Mouse (Mus musculus): ENCODE measurements at regions not wholly inside any gene's neighbourhood (a gene's known extent, or its start where the extent isn't known, plus 50 kb on each side); places are given as distances from the start of the nearest gene placed in this dataset.

- ATAC-seq (no peak), DNase-seq (ENCODE audit: low spot score) (no peak)
- H3K4me2 ChIP-seq (ENCODE audit: low read depth, low read length), result no peak overlapping the region
- H3K9me3 ChIP-seq (ENCODE audit: low read length), result no peaks in the 10 kb centered on the region
- no peaks in the 10 kb centered on the region for H3K27me3 ChIP-seq (ENCODE audit: insufficient read depth, low read length)
- H3K4me1 ChIP-seq (ENCODE audit: insufficient read depth, low read length), result no peaks in the 10 kb centered on the region
- H3K4me3 ChIP-seq (ENCODE audit: low read length), result no peak overlapping the region
- TF ChIP-seq CTCF (IDR thresholded peaks at IDR 0.05; ENCODE audit: low read depth), result no peak
- H3K36me3 ChIP-seq (ENCODE audit: insufficient read depth, low read length), result no peaks in the 10 kb centered on the region
- 89% methylated on average over 1 of the region's 1 CpGs for WGBS
- no peak overlapping the region for H3K9ac ChIP-seq (replicated peaks; ENCODE audit: low read length)
- no peak overlapping the region for H3K27ac ChIP-seq
Observed at GRCm38 (mm10) chr12:64736008-64736663, 181.6 kb upstream of the Gm527 start.

GRCm38 (mm10) chr12:64703419-64703818 is 214.3 kb upstream of the Gm527 start:
- H3K27ac ChIP-seq, result no peak overlapping the region
- H3K36me3 ChIP-seq (ENCODE audit: insufficient read depth, low read length), result no peaks in the 10 kb centered on the region
- no peak overlapping the region for H3K9ac ChIP-seq (replicated peaks; ENCODE audit: low read length)
- H3K4me3 ChIP-seq (ENCODE audit: low read length), result no peak overlapping the region
- DNase-seq (ENCODE audit: low spot score), result no peak
- H3K4me2 ChIP-seq (ENCODE audit: low read depth, low read length), result no peak overlapping the region
- H3K27me3 ChIP-seq (ENCODE audit: insufficient read depth, low read length), result no peaks in the 10 kb centered on the region
- H3K9me3 ChIP-seq (ENCODE audit: low read length), result no peaks in the 10 kb centered on the region
- 91% methylated on average over 5 of the region's 5 CpGs for whole genome bisulfite sequencing
- no peak for TF ChIP-seq CTCF (IDR thresholded peaks at IDR 0.05; ENCODE audit: low read depth)
- no peak for ATAC-seq
- no peaks in the 10 kb centered on the region for H3K4me1 ChIP-seq (ENCODE audit: insufficient read depth, low read length)

DNA sequence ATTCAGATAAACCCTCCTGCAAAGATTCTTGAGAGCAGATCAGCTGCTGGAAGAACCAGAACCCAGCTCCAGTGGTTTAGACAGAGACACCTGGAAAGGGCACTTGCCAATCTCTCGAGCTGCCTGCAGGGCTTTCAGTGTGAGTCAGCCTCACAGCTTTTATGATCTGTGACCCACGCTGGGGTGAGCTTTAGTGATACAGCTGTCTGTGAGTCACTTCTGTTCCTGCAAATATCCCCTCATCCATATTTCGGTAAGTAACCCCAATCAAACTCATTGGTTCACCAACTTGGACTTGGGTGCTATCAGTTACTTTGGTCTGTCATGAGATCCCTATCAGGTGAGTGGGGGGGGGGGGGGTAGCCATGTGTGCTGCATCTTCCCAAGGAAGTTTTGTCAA is 216.6 kb upstream of the Gm527 start:
- WGBS, result 66% methylated on average over 3 of the region's 3 CpGs
- ATAC-seq, result no peak

GRCm38 (mm10) chr12:64695343-64695742 is 220.9 kb upstream of the Fscb start:
- TF ChIP-seq CTCF (IDR thresholded peaks at IDR 0.05; ENCODE audit: low read depth), result no peak
- DNase-seq (ENCODE audit: low spot score), result no peak
- ATAC-seq, result no peak

More for the DNA sequence above, 216.6 kb upstream of the Gm527 start:
- DNase-seq (ENCODE audit: low spot score), result no peak
- no peak overlapping the region for H3K4me3 ChIP-seq (ENCODE audit: low read length)
- no peak overlapping the region for H3K4me2 ChIP-seq (ENCODE audit: low read depth, low read length)
- H3K9ac ChIP-seq (replicated peaks; ENCODE audit: low read length), result no peak overlapping the region
- no peaks in the 10 kb centered on the region for H3K9me3 ChIP-seq (ENCODE audit: low read length)
- no peaks in the 10 kb centered on the region for H3K27me3 ChIP-seq (ENCODE audit: insufficient read depth, low read length)
- H3K4me1 ChIP-seq (ENCODE audit: insufficient read depth, low read length), result no peaks in the 10 kb centered on the region
- TF ChIP-seq CTCF (IDR thresholded peaks at IDR 0.05; ENCODE audit: low read depth), result no peak
- H3K27ac ChIP-seq, result no peak overlapping the region
- H3K36me3 ChIP-seq (ENCODE audit: insufficient read depth, low read length), result no peaks in the 10 kb centered on the region

DNA sequence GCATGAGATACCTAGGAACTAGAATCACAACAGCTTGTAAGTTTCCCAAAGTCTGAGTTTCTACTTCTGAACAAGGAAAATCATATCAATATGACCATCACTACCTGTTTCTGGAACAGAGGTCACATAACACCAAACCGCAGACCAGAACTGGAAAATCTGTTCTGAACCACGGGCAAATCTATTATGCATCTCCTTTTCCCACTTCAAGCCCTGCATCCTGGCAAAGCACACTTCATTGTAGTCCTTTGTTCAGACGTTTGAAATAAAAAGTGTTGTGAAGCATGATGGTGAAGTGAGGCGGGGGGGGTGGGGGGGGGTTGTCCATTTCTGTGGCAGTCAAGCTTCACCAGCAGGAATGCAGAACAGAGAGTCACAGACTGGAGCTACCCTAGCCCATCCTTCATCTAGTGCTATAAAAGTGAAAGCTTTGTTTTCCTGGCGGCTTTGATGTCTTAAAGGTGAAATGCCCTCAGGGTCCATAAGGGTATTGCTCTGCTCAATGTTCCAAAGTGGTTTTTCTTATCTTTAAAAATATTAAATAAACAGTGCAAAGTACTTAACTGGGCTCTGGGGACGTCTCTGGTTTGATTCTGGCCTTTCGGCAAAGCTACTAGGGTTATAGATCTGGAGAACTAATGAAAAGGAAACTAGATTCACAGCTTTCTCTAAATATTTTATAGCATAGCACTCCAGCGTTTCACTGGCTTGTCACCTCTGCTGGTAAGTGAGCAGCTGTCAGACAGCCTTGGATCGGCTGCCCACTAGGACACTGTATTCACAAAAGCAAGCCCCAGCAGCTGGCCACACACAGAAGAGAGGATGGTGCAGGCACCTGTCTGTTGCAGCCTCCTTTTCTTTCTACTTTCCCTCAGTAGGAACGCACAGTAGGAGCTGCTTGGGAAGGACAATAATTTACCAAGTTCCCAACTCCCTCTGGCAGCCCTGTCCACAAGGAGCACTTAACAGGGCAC is 218.0 kb upstream of the Fscb start:
- no peak for ATAC-seq
- Histone ChIP-seq H3K27ac (no peak overlapping the region), H3K9me3 (ENCODE audit: low read length) (no peaks in the 10 kb centered on the region), H3K4me1 (ENCODE audit: insufficient read depth, low read length) (no peaks in the 10 kb centered on the region), H3K36me3 (ENCODE audit: insufficient read depth, low read length) (no peaks in the 10 kb centered on the region), H3K4me2 (ENCODE audit: low read depth, low read length) (no peak overlapping the region), H3K4me3 (ENCODE audit: low read length) (no peak overlapping the region), H3K9ac (replicated peaks; ENCODE audit: low read length) (no peak overlapping the region), H3K27me3 (ENCODE audit: insufficient read depth, low read length) (no peaks in the 10 kb centered on the region)
- 27% methylated on average over 10 of the region's 10 CpGs for WGBS
- no peak for DNase-seq (ENCODE audit: low spot score)
- TF ChIP-seq CTCF (IDR thresholded peaks at IDR 0.05; ENCODE audit: low read depth), result no peak

More at GRCm38 (mm10) chr12:64695343-64695742, 220.9 kb upstream of the Fscb start:
- Histone ChIP-seq H3K27ac (no peak overlapping the region), H3K27me3 (ENCODE audit: insufficient read depth, low read length) (no peaks in the 10 kb centered on the region), H3K9me3 (ENCODE audit: low read length) (no peaks in the 10 kb centered on the region), H3K4me3 (ENCODE audit: low read length) (no peak overlapping the region), H3K36me3 (ENCODE audit: insufficient read depth, low read length) (no peaks in the 10 kb centered on the region), H3K9ac (replicated peaks; ENCODE audit: low read length) (no peak overlapping the region), H3K4me1 (ENCODE audit: insufficient read depth, low read length) (no peaks in the 10 kb centered on the region), H3K4me2 (ENCODE audit: low read depth, low read length) (no peak overlapping the region)
- 90% methylated on average over 1 of the region's 1 CpGs for WGBS

DNA sequence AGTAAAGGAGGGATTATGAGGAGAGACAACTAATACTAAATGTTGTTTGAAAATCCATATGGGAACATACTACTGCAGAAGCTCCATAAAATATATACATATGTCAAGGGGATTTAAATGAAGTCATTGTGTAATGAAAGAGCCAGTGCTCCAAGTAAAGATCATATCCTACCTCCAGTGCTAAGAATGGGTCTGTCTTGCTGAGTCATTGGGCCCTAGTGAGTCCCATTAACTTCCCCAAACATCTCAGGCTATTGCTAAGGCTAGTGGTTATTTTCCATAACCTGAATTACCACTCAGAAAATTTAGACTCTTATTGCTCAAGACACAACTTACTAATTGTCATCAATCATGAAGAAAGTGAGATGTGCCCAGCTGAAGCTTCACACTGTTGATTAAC is 215.2 kb upstream of the Fscb start:
- no peaks in the 10 kb centered on the region for H3K36me3 ChIP-seq (ENCODE audit: insufficient read depth, low read length)
- H3K27ac ChIP-seq, result no peak overlapping the region
- no peaks in the 10 kb centered on the region for H3K9me3 ChIP-seq (ENCODE audit: low read length)
- H3K4me1 ChIP-seq (ENCODE audit: insufficient read depth, low read length), result no peaks in the 10 kb centered on the region
- no peak for TF ChIP-seq CTCF (IDR thresholded peaks at IDR 0.05; ENCODE audit: low read depth)
- no peak overlapping the region for H3K4me3 ChIP-seq (ENCODE audit: low read length)
- H3K9ac ChIP-seq (replicated peaks; ENCODE audit: low read length), result no peak overlapping the region
- DNase-seq (ENCODE audit: low spot score) (no peak), ATAC-seq (no peak)
- H3K4me2 ChIP-seq (ENCODE audit: low read depth, low read length), result no peak overlapping the region
- H3K27me3 ChIP-seq (ENCODE audit: insufficient read depth, low read length), result no peaks in the 10 kb centered on the region

DNA sequence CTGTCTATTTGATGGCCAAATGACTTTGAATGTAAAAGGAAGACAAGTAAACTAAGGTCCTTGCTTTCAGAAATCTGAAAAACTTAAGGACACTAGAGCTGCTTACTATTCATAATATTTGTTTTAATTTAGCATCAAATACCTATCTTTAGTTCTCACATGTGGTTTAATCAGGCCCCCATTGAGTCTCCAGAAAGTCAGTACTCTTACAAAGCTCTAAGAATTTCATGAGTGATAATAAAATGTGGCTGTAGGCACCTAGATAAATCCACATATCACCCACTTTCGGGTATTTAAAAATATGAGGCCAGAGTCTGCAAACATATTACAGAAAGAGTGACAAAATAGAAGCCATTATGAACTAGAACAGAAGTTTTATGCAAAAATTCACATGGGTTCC is 214.1 kb upstream of the Fscb start:
- WGBS, result 75% methylated on average over 1 of the region's 1 CpGs
- DNase-seq (ENCODE audit: low spot score), result no peak
- no peak for TF ChIP-seq CTCF (IDR thresholded peaks at IDR 0.05; ENCODE audit: low read depth)
- ATAC-seq, result no peak
- H3K4me1 ChIP-seq (ENCODE audit: insufficient read depth, low read length), result no peaks in the 10 kb centered on the region
- H3K36me3 ChIP-seq (ENCODE audit: insufficient read depth, low read length), result no peaks in the 10 kb centered on the region
- no peak overlapping the region for H3K4me3 ChIP-seq (ENCODE audit: low read length)
- H3K4me2 ChIP-seq (ENCODE audit: low read depth, low read length), result no peak overlapping the region
- no peak overlapping the region for H3K9ac ChIP-seq (replicated peaks; ENCODE audit: low read length)
- H3K27me3 ChIP-seq (ENCODE audit: insufficient read depth, low read length), result no peaks in the 10 kb centered on the region
- no peaks in the 10 kb centered on the region for H3K9me3 ChIP-seq (ENCODE audit: low read length)
- H3K27ac ChIP-seq, result no peak overlapping the region

Data from hindbrain, postnatal 0 days (tissue).